Mouse (Mus musculus) stomach, embryonic 16.5 days (tissue): ENCODE data around the gene Hsd17b12. TPM values are rescaled to one million over a fixed set of nuclear protein-coding genes. Genes with fewer than 3 reads are reported as not detected.

Experiments used
- ATAC-seq: fragments of 200-750 bp; cut with Nextera tagmentation; 2 replicates; pipeline ENCODE4 v1.8.0; 2017; ENCODE audit warnings: moderate number of reproducible peaks, moderate TSS enrichment; ENCODE audit not compliant: insufficient read depth, low FRiP score
- H3K27ac ChIP-seq: fragments of 300-500 bp; sonication (generic); 2 replicates; pipeline ENCODE4 v1.5.1; 2014; ENCODE audit warnings: low read length
- H3K27me3 ChIP-seq: fragments of 300-500 bp; sonication (generic); 2 replicates; pipeline ENCODE4 v1.6.1; 2014; ENCODE audit warnings: low read length, control low read depth, mixed read lengths; ENCODE audit not compliant: control insufficient read depth, insufficient read depth
- H3K36me3 ChIP-seq: fragments of 300-500 bp; sonication (generic); 2 replicates; pipeline ENCODE4 v1.6.1; 2014; ENCODE audit warnings: low read length; ENCODE audit not compliant: control insufficient read depth, insufficient read depth
- H3K4me1 ChIP-seq: fragments of 300-500 bp; sonication (generic); 2 replicates; pipeline ENCODE4 v1.6.1; 2014; ENCODE audit warnings: low read length, control low read depth, mixed read lengths; ENCODE audit not compliant: control insufficient read depth, insufficient read depth
- H3K4me2 ChIP-seq: fragments of 300-500 bp; sonication (generic); 2 replicates; pipeline ENCODE4 v1.6.1; 2014; ENCODE audit warnings: low read depth, low read length, mixed read lengths
- H3K4me3 ChIP-seq: fragments of 300-500 bp; sonication (generic); replicated peaks from 2 replicates; pipeline ENCODE4 v1.5.1; 2014; ENCODE audit warnings: mild to moderate bottlenecking, low read length
- H3K9ac ChIP-seq: fragments of 300-500 bp; sonication (generic); 2 replicates; pipeline ENCODE4 v1.6.1; 2014; ENCODE audit warnings: low read length
- H3K9me3 ChIP-seq: fragments of 300-500 bp; sonication (generic); replicated peaks from 2 replicates; pipeline ENCODE4 v1.6.1; 2016; ENCODE audit warnings: low read length, control low read depth; ENCODE audit not compliant: control insufficient read depth
- WGBS: fragments of 180-500 bp; shearing (Covaris S2); extraction: QIAGEN DNeasy Blood & Tissue Kit; methylation state at CpG from one replicate; pipeline ENCODE4 v1.1.7; 2014; 5-methylcytosine and 5-hydroxymethylcytosine counted together
- polyA plus RNA-seq: library from polyadenylated mRNA; unstranded; fragments of >200 nt; fragmentation: Nextera tagmentation; extraction: Ambion mirVana; gene quantifications from 2 replicates; pipeline ENCODE4 v1.2.1, GENCODE M21; 2015

The Hsd17b12 gene
- 139 and 158 TPM in 2 replicates for polyA plus RNA-seq

GRCm38 (mm10) chr2:94157592-94158519 lies at the start of gene Hsd17b12:
Gene Hsd17b12 (minus strand): TSS chr2:94157964.
- no peaks in the 10 kb centered on the region for H3K9me3 ChIP-seq
- peak within 1 kb of the TSS; percentile 88 for H3K9ac ChIP-seq
- H3K4me1 ChIP-seq, result peaks cover 10% of the 10 kb centered on the region; the same call in 1 of the 2 replicates
- H3K4me2 ChIP-seq, result peak within 1 kb of the TSS; percentile 85
- no peaks in the 10 kb centered on the region for H3K36me3 ChIP-seq
- H3K27me3 ChIP-seq, result no peaks in the 10 kb centered on the region
- under 1% methylated on average over 69 of the region's 69 CpGs for WGBS
- H3K4me3 ChIP-seq, result peak within 1 kb of the TSS; percentile 62
- H3K27ac ChIP-seq, result peak within 1 kb of the TSS; percentile 87
- peak; percentile 99 for ATAC-seq

GRCm38 (mm10) chr2:94184906-94185305 lies 27.1 kb upstream of the Hsd17b12 start:
- 78% methylated on average over 2 of the region's 2 CpGs for WGBS
- Histone ChIP-seq H3K36me3 (no peaks in the 10 kb centered on the region), H3K27ac (no peak overlapping the region), H3K4me2 (no peak overlapping the region), H3K4me3 (no peak overlapping the region), H3K9ac (no peak overlapping the region), H3K9me3 (no peaks in the 10 kb centered on the region), H3K4me1 (no peaks in the 10 kb centered on the region), H3K27me3 (peaks cover 3% of the 10 kb centered on the region; the same call in 1 of the 2 replicates)
- no peak for ATAC-seq

- Histone ChIP-seq H3K27ac (no peak overlapping the region), H3K9me3 (no peaks in the 10 kb centered on the region), H3K27me3 (peaks cover 3% of the 10 kb centered on the region; the same call in 1 of the 2 replicates), H3K9ac (no peak overlapping the region), H3K36me3 (no peaks in the 10 kb centered on the region), H3K4me3 (no peak overlapping the region), H3K4me1 (no peaks in the 10 kb centered on the region), H3K4me2 (no peak overlapping the region)
- WGBS, result 34% methylated on average over 6 of the region's 6 CpGs
- no peak for ATAC-seq
Measured at GRCm38 (mm10) chr2:94184142-94184541, 26.4 kb upstream of the Hsd17b12 start.

GRCm38 (mm10) chr2:94179030-94179407 lies 21.3 kb upstream of the Hsd17b12 start:
- ATAC-seq, result peak; percentile 35; the same call in 1 of the 2 replicates
- Histone ChIP-seq H3K9ac (peak overlapping the region; percentile 93; the same call in 1 of the 2 replicates), H3K4me3 (peak overlapping the region; percentile 81), H3K27ac (no peak overlapping the region), H3K4me1 (0 out of 2 replicates have a peak, but pooled peaks cover 3% of the 10 kb centered on the region), H3K9me3 (no peaks in the 10 kb centered on the region), H3K36me3 (no peaks in the 10 kb centered on the region), H3K4me2 (peak overlapping the region; percentile 35; the same call in 1 of the 2 replicates), H3K27me3 (peaks cover 3% of the 10 kb centered on the region; the same call in 1 of the 2 replicates)
- WGBS, result under 1% methylated on average over 3 of the region's 3 CpGs

GRCm38 (mm10) chr2:94178321-94179029 lies 20.7 kb upstream of the Hsd17b12 start:
- Histone ChIP-seq H3K27me3 (peaks cover 3% of the 10 kb centered on the region; the same call in 1 of the 2 replicates), H3K27ac (peak overlapping the region; percentile 22; the same call in 1 of the 2 replicates), H3K4me1 (0 out of 2 replicates have a peak, but pooled peaks cover 3% of the 10 kb centered on the region), H3K36me3 (no peaks in the 10 kb centered on the region), H3K4me2 (peak overlapping the region; percentile 80), H3K9ac (peak overlapping the region; percentile 93), H3K9me3 (no peaks in the 10 kb centered on the region), H3K4me3 (peak overlapping the region; percentile 81)
- ATAC-seq, result peak; percentile 97
- under 1% methylated on average over 22 of the region's 22 CpGs for WGBS

GRCm38 (mm10) chr2:94177294-94177693 lies 19.5 kb upstream of the Hsd17b12 start:
- Histone ChIP-seq H3K27me3 (no peaks in the 10 kb centered on the region), H3K27ac (no peak overlapping the region), H3K4me1 (0 out of 2 replicates have a peak, but pooled peaks cover 3% of the 10 kb centered on the region), H3K4me2 (peak overlapping the region; percentile 80), H3K36me3 (no peaks in the 10 kb centered on the region), H3K9me3 (no peaks in the 10 kb centered on the region), H3K9ac (no peak overlapping the region), H3K4me3 (no peak overlapping the region)
- no peak for ATAC-seq
- 74% methylated on average over 6 of the region's 6 CpGs for WGBS

- Histone ChIP-seq H3K4me3 (no peak overlapping the region), H3K9ac (no peak overlapping the region), H3K4me1 (0 out of 2 replicates have a peak, but pooled peaks cover 3% of the 10 kb centered on the region), H3K36me3 (no peaks in the 10 kb centered on the region), H3K27me3 (no peaks in the 10 kb centered on the region), H3K27ac (no peak overlapping the region), H3K4me2 (no peak overlapping the region), H3K9me3 (no peaks in the 10 kb centered on the region)
- no peak for ATAC-seq
- WGBS, result 88% methylated on average over 3 of the region's 3 CpGs
Measured at GRCm38 (mm10) chr2:94176381-94176780, 18.6 kb upstream of the Hsd17b12 start.

GRCm38 (mm10) chr2:94173549-94173948 lies 15.8 kb upstream of the Hsd17b12 start:
- H3K27ac ChIP-seq, result no peak overlapping the region
- H3K9me3 ChIP-seq, result no peaks in the 10 kb centered on the region
- H3K4me3 ChIP-seq, result no peak overlapping the region
- 0 out of 2 replicates have a peak, but pooled peaks cover 3% of the 10 kb centered on the region for H3K4me1 ChIP-seq
- no peak overlapping the region for H3K4me2 ChIP-seq
- H3K9ac ChIP-seq, result no peak overlapping the region
- H3K27me3 ChIP-seq, result no peaks in the 10 kb centered on the region
- ATAC-seq, result no peak
- no peaks in the 10 kb centered on the region for H3K36me3 ChIP-seq
- WGBS, result 89% methylated on average over 13 of the region's 13 CpGs
